ENCODE assay signal across 10 mouse cellular contexts in genomic region chr12:36207800-36208148, GRCm38 (mm10). TPM values are rescaled to one million over a fixed set of nuclear protein-coding genes. Genes with fewer than 3 reads are reported as not detected.
DNase-seq lines count a peak whose midpoint lies in the region; ATAC-seq lines count a peak whose summit lies in the region.
"Had no signal": no experiment of that assay in that cellular context is flagged by ENCODE, and none has a peak within 500 bp of the region (broad histone marks: within the 10 kb centered on the region; RNA-seq: fewer than 3 reads in every experiment).

No protein-coding gene starts in this region.

- ATAC-seq in heart, embryonic 14.5 days (ENCODE audit: insufficient number of reproducible peaks, insufficient read depth, low FRiP score, low read depth) = no peak
- peak; percentile 68 for ATAC-seq in hindbrain, embryonic 11.5 days (ENCODE audit: low FRiP score)
- peak; percentile 58; the same call in 1 of the 2 replicates for ATAC-seq in midbrain, embryonic 13.5 days

- 81% methylated on average over 7 of the region's 7 CpGs for WGBS in heart, embryonic 14.5 days
- WGBS in hindbrain, embryonic 11.5 days = 71% methylated on average over 7 of the region's 7 CpGs
- WGBS in midbrain, embryonic 13.5 days = 60% methylated on average over 7 of the region's 7 CpGs

- H3K9me3 ChIP-seq in heart, embryonic 14.5 days (ENCODE audit: control insufficient read depth, low read length) = no peaks in the 10 kb centered on the region
- H3K9me3 ChIP-seq in hindbrain, embryonic 11.5 days (ENCODE audit: control insufficient read depth, low read length) = no peaks in the 10 kb centered on the region
- no peaks in the 10 kb centered on the region for H3K9me3 ChIP-seq in midbrain, embryonic 13.5 days
- H3K9me3 ChIP-seq: embryonic facial prominence, embryonic 15.5 days had no signal

- H3K4me1 ChIP-seq in heart, embryonic 14.5 days (ENCODE audit: control insufficient read depth in 2 of 2, insufficient read depth in 2 of 2, low read length in 2 of 2) = peaks cover 0 to 7% of the 10 kb centered on the region in 2 experiments; a peak in 2 of 4 replicates
- no peaks in the 10 kb centered on the region for H3K4me1 ChIP-seq in hindbrain, embryonic 11.5 days (replicated peaks; ENCODE audit: control insufficient read depth, insufficient read depth, low read length)
- H3K4me1 ChIP-seq in midbrain, embryonic 13.5 days (replicated peaks) = peaks cover 18% of the 10 kb centered on the region
- H3K4me1 ChIP-seq: embryonic facial prominence, embryonic 15.5 days had no signal

- H3K27me3 ChIP-seq in heart, embryonic 14.5 days (ENCODE audit: control insufficient read depth, insufficient read depth, low read length) = no peaks in the 10 kb centered on the region
- H3K27me3 ChIP-seq in hindbrain, embryonic 11.5 days (ENCODE audit: control insufficient read depth, insufficient read depth, low read length) = no peaks in the 10 kb centered on the region
- no peaks in the 10 kb centered on the region for H3K27me3 ChIP-seq in midbrain, embryonic 13.5 days
- H3K27me3 ChIP-seq: embryonic facial prominence, embryonic 15.5 days had no signal

- H3K36me3 ChIP-seq in heart, embryonic 14.5 days (ENCODE audit: control insufficient read depth, insufficient read depth, low read length) = no peaks in the 10 kb centered on the region
- H3K36me3 ChIP-seq in hindbrain, embryonic 11.5 days (ENCODE audit: control insufficient read depth, insufficient read depth, low read length) = no peaks in the 10 kb centered on the region
- no peaks in the 10 kb centered on the region for H3K36me3 ChIP-seq in midbrain, embryonic 13.5 days
- H3K36me3 ChIP-seq: embryonic facial prominence, embryonic 15.5 days had no signal

- H3K4me2 ChIP-seq in heart, embryonic 14.5 days (ENCODE audit: low read length) = peak overlapping the region; percentile 47
- 0 out of 2 replicates have a peak overlapping the region, but pooled peaks have one; percentile 8 for H3K4me2 ChIP-seq in hindbrain, embryonic 11.5 days (replicated peaks; ENCODE audit: low read depth, low read length)
- peak overlapping the region; percentile 43 for H3K4me2 ChIP-seq in midbrain, embryonic 13.5 days (replicated peaks)
- H3K4me2 ChIP-seq: embryonic facial prominence, embryonic 15.5 days had no signal

- no peak overlapping the region for H3K9ac ChIP-seq in heart, embryonic 14.5 days (ENCODE audit: low read length)
- H3K9ac ChIP-seq in hindbrain, embryonic 11.5 days (ENCODE audit: low read depth, low read length) = no peak overlapping the region
- no peak overlapping the region for H3K9ac ChIP-seq in midbrain, embryonic 13.5 days (replicated peaks)
- H3K9ac ChIP-seq: embryonic facial prominence, embryonic 15.5 days had no signal

- H3K4me3 ChIP-seq in heart, embryonic 14.5 days (ENCODE audit: control insufficient read depth in 1 of 2, insufficient read depth in 1 of 2, low read depth in 1 of 2, low read length in 2 of 2) = no peak overlapping the region
- no peak overlapping the region for H3K4me3 ChIP-seq in hindbrain, embryonic 11.5 days (ENCODE audit: low read depth, low read length)
- peak overlapping the region; percentile 17 for H3K4me3 ChIP-seq in midbrain, embryonic 13.5 days (replicated peaks)
- H3K4me3 ChIP-seq: embryonic facial prominence, embryonic 15.5 days had no signal

- DNase-seq in heart, adult 9 months (ENCODE audit: low spot score in 2 of 2) = no peak
- peak; percentile 70 for DNase-seq in MN1 (ENCODE audit: low spot score)
- DNase-seq in hindbrain, embryonic 11.5 days (ENCODE audit: low spot score) = no peak
- no peak for DNase-seq in embryo, embryonic 11 days
- no peak for DNase-seq in B cell, adult 2 months
- no peak for DNase-seq in spleen, postnatal 4 days (ENCODE audit: low spot score in 2 of 2)

- no peak overlapping the region for H3K27ac ChIP-seq in heart, embryonic 14.5 days (replicated peaks in 1 of 2; ENCODE audit: control insufficient read depth in 1 of 2, insufficient read depth in 1 of 2, low read depth in 2 of 2, low read length in 2 of 2)
- no peak overlapping the region; the same call in 1 of the 2 replicates for H3K27ac ChIP-seq in hindbrain, embryonic 11.5 days (ENCODE audit: low read depth, low read length)
- peak overlapping the region; percentile 77 for H3K27ac ChIP-seq in midbrain, embryonic 13.5 days
- H3K27ac ChIP-seq: embryonic facial prominence, embryonic 15.5 days had no signal

RNA-seq across cellular contexts. Expression of gene Lrrc72, which starts 45.4 kb away (rescaled TPM):
- polyA plus RNA-seq in heart, embryonic 14.5 days (2014; fragmentation: Nextera tagmentation; extraction: Ambion mirVana) = not detected in 2 replicates
- polyA plus RNA-seq in hindbrain, embryonic 11.5 days (2014; fragmentation: Nextera tagmentation; extraction: Ambion mirVana) = not detected in 2 replicates
- not detected in 2 replicates for polyA plus RNA-seq in midbrain, embryonic 13.5 days (2015; fragmentation: Nextera tagmentation; extraction: Ambion mirVana)
- polyA plus RNA-seq: embryonic facial prominence, embryonic 15.5 days; liver, embryonic 16.5 days had no signal

RNA-seq across cellular contexts. Expression of gene Bzw2, which starts 49.9 kb away (rescaled TPM):
- polyA plus RNA-seq in heart, embryonic 14.5 days (2014; fragmentation: Nextera tagmentation; extraction: Ambion mirVana) = 225 and 227 TPM in 2 replicates
- polyA plus RNA-seq in hindbrain, embryonic 11.5 days (2014; fragmentation: Nextera tagmentation; extraction: Ambion mirVana) = 325 and 331 TPM in 2 replicates
- 388 and 407 TPM in 2 replicates for polyA plus RNA-seq in midbrain, embryonic 13.5 days (2015; fragmentation: Nextera tagmentation; extraction: Ambion mirVana)

RNA-seq across cellular contexts. Expression of gene Ankmy2, which starts 50.9 kb away (rescaled TPM):
- polyA plus RNA-seq in heart, embryonic 14.5 days (2014; fragmentation: Nextera tagmentation; extraction: Ambion mirVana) = 29.3 and 33.3 TPM in 2 replicates
- polyA plus RNA-seq in hindbrain, embryonic 11.5 days (2014; fragmentation: Nextera tagmentation; extraction: Ambion mirVana) = 32.0 and 34.0 TPM in 2 replicates
- polyA plus RNA-seq in midbrain, embryonic 13.5 days (2015; fragmentation: Nextera tagmentation; extraction: Ambion mirVana) = 51.1 and 56.8 TPM in 2 replicates
